Mouse (Mus musculus) small intestine, adult 2 months (tissue): ENCODE data around the gene Gm47969.

Experiments used
- CTCF ChIP-seq: fragments of 200-500 bp; IDR thresholded peaks from 2 replicates; pipeline ENCODE4 v1.5.1; 2012; ENCODE audit warnings: low read depth, mild to moderate bottlenecking, control low read depth, inconsistent platforms, low read length, moderate library complexity, mixed read lengths; ENCODE audit not compliant: insufficient replicate concordance, insufficient read length; ENCODE audit errors: extremely low read depth
- POLR2A ChIP-seq: fragments of 200-500 bp; IDR thresholded peaks from 2 replicates; pipeline ENCODE4 v1.6.1; 2012; ENCODE audit warnings: low read depth, mild to moderate bottlenecking, control low read depth, inconsistent platforms, low read length, moderate library complexity

GRCm38 (mm10) chr1:83015329-83015879 is 29.3 kb upstream of the Gm47969 start:
- no peak for TF ChIP-seq CTCF
- no peak for TF ChIP-seq POLR2A
